ENCODE assay signal across 8 mouse cellular contexts in genomic region chr19:5662981-5663913, GRCm38 (mm10). TPM values are rescaled to one million over a fixed set of nuclear protein-coding genes. Genes with fewer than 3 reads are reported as not detected.
DNase-seq lines count a peak whose midpoint lies in the region; ATAC-seq and TF ChIP-seq lines count a peak whose summit lies in the region.

Gene Sipa1, minus strand, starts transcription at chr19:5663707.

- no peaks in the 10 kb centered on the region for H3K36me3 ChIP-seq in ES-Bruce4 (ENCODE audit: control insufficient read depth, insufficient read depth, low read length, poor library complexity, severe bottlenecking)
- peaks cover 39% of the 10 kb centered on the region for H3K36me3 ChIP-seq in forebrain, embryonic 12.5 days (replicated peaks)
- H3K36me3 ChIP-seq in heart, embryonic 16.5 days (ENCODE audit: control insufficient read depth, insufficient read depth): peaks cover 21% of the 10 kb centered on the region
- peaks cover 62% of the 10 kb centered on the region for H3K36me3 ChIP-seq in liver, embryonic 13.5 days
- H3K36me3 ChIP-seq in stomach, embryonic 15.5 days: peaks cover 33% of the 10 kb centered on the region

- peaks cover 2% of the 10 kb centered on the region for H3K4me1 ChIP-seq in ES-Bruce4 (ENCODE audit: control insufficient read depth, insufficient read depth, low read length)
- H3K4me1 ChIP-seq in forebrain, embryonic 12.5 days: peaks cover 19% of the 10 kb centered on the region
- H3K4me1 ChIP-seq in heart, embryonic 16.5 days (ENCODE audit: control insufficient read depth, insufficient read depth, low read length): peaks cover 14% of the 10 kb centered on the region
- peaks cover 79% of the 10 kb centered on the region for H3K4me1 ChIP-seq in liver, embryonic 13.5 days (replicated peaks)
- peaks cover 20% of the 10 kb centered on the region for H3K4me1 ChIP-seq in stomach, embryonic 15.5 days

- H3K4me2 ChIP-seq in forebrain, embryonic 12.5 days: peak within 1 kb of the TSS; percentile 54
- H3K4me2 ChIP-seq in heart, embryonic 16.5 days (ENCODE audit: low read depth, low read length): peak within 1 kb of the TSS; percentile 74
- peak within 1 kb of the TSS; percentile 93 for H3K4me2 ChIP-seq in liver, embryonic 13.5 days
- H3K4me2 ChIP-seq in stomach, embryonic 15.5 days: peak within 1 kb of the TSS; percentile 78

- H3K4me3 ChIP-seq in ES-Bruce4 (ENCODE audit: low read depth, low read length): peak within 1 kb of the TSS; percentile 71
- peak within 1 kb of the TSS; percentile 39 for H3K4me3 ChIP-seq in forebrain, embryonic 12.5 days (replicated peaks)
- H3K4me3 ChIP-seq in heart, embryonic 16.5 days (ENCODE audit: low read length): peak within 1 kb of the TSS; percentile 61
- H3K4me3 ChIP-seq in liver, embryonic 13.5 days (replicated peaks): peak within 1 kb of the TSS; percentile 85
- H3K4me3 ChIP-seq in stomach, embryonic 15.5 days (replicated peaks): peak within 1 kb of the TSS; percentile 62

- TF ChIP-seq CTCF in ES-Bruce4 (IDR thresholded peaks at IDR 0.05; ENCODE audit: low read depth, low read length): no peak

- TF ChIP-seq EP300 in ES-Bruce4 (IDR thresholded peaks at IDR 0.05; ENCODE audit: insufficient read depth, low read depth, low read length): no peak

- ATAC-seq in forebrain, embryonic 12.5 days (ENCODE audit: low FRiP score): peak; percentile 90
- ATAC-seq in heart, embryonic 16.5 days (replicated peaks; ENCODE audit: extremely low read depth, insufficient read depth, low FRiP score): peak; percentile 94
- peak; percentile 84 for ATAC-seq in liver, embryonic 13.5 days (ENCODE audit: low read depth)
- ATAC-seq in stomach, embryonic 15.5 days (ENCODE audit: insufficient read depth, low FRiP score, low read depth): peak; percentile 94

- no peaks in the 10 kb centered on the region for H3K27me3 ChIP-seq in ES-Bruce4 (ENCODE audit: control insufficient read depth, insufficient read depth, low read length, poor library complexity, severe bottlenecking)
- no peaks in the 10 kb centered on the region for H3K27me3 ChIP-seq in forebrain, embryonic 12.5 days
- H3K27me3 ChIP-seq in heart, embryonic 16.5 days (ENCODE audit: control insufficient read depth, insufficient read depth, low read length): no peaks in the 10 kb centered on the region
- H3K27me3 ChIP-seq in liver, embryonic 13.5 days: no peaks in the 10 kb centered on the region
- no peaks in the 10 kb centered on the region for H3K27me3 ChIP-seq in stomach, embryonic 15.5 days (replicated peaks)

- H3K9ac ChIP-seq in ES-Bruce4 (ENCODE audit: low read depth, poor library complexity, severe bottlenecking): peak within 1 kb of the TSS; percentile 10
- H3K9ac ChIP-seq in forebrain, embryonic 12.5 days: peak within 1 kb of the TSS; percentile 56
- H3K9ac ChIP-seq in heart, embryonic 16.5 days (ENCODE audit: low read length): peak within 1 kb of the TSS; percentile 74
- H3K9ac ChIP-seq in liver, embryonic 13.5 days: peak within 1 kb of the TSS; percentile 92
- H3K9ac ChIP-seq in stomach, embryonic 15.5 days: peak within 1 kb of the TSS; percentile 54

- DNase-seq in c-Kit-positive CD71-positive TER-119-positive erythroid progenitor cells, embryonic 14.5 days (ENCODE audit: low spot score): peak; percentile 95
- DNase-seq in kidney, postnatal 25 days: peak; percentile 94 to 96
- peak; percentile 97 for DNase-seq in liver, embryonic 13.5 days
- DNase-seq in natural killer cell, adult 2 months (ENCODE audit: low spot score in 2 of 2): peak; percentile 86

- no peak within 1 kb of the TSS for H3K27ac ChIP-seq in ES-Bruce4 (ENCODE audit: insufficient read depth, low read length)
- peak within 1 kb of the TSS; percentile 42; the same call in 1 of the 2 replicates for H3K27ac ChIP-seq in forebrain, embryonic 12.5 days
- H3K27ac ChIP-seq in heart, embryonic 16.5 days (ENCODE audit: low read length): peak within 1 kb of the TSS; percentile 80
- peak within 1 kb of the TSS; percentile 99 for H3K27ac ChIP-seq in liver, embryonic 13.5 days
- H3K27ac ChIP-seq in stomach, embryonic 15.5 days: peak within 1 kb of the TSS; percentile 94

- 1% methylated on average over 32 of the region's 32 CpGs for WGBS in forebrain, embryonic 12.5 days
- WGBS in heart, embryonic 16.5 days: 2% methylated on average over 32 of the region's 32 CpGs
- under 1% methylated on average over 32 of the region's 32 CpGs for WGBS in liver, embryonic 13.5 days (ENCODE audit: insufficient replicate concordance)
- WGBS in stomach, embryonic 15.5 days: 1% methylated on average over 32 of the region's 32 CpGs

- peak; percentile 58 for TF ChIP-seq POLR2A in ES-Bruce4 (IDR thresholded peaks at IDR 0.05; ENCODE audit: insufficient read depth, low read length)

- H3K9me3 ChIP-seq in ES-Bruce4 (replicated peaks; ENCODE audit: control insufficient read depth, insufficient read depth, low read length, poor library complexity, severe bottlenecking): no peaks in the 10 kb centered on the region
- H3K9me3 ChIP-seq in forebrain, embryonic 12.5 days: no peaks in the 10 kb centered on the region
- H3K9me3 ChIP-seq in heart, embryonic 16.5 days (replicated peaks; ENCODE audit: control insufficient read depth, low read length): no peaks in the 10 kb centered on the region
- H3K9me3 ChIP-seq in liver, embryonic 13.5 days (replicated peaks): no peaks in the 10 kb centered on the region
- no peaks in the 10 kb centered on the region for H3K9me3 ChIP-seq in stomach, embryonic 15.5 days

RNA-seq across cellular contexts. Expression of gene Sipa1, which starts in this region (rescaled TPM):
- 13.7 and 19.1 TPM in 2 replicates for polyA plus RNA-seq in ES-Bruce4 (2011; ENCODE audit: insufficient read depth, insufficient read length, low read depth, missing spikeins)
- polyA plus RNA-seq in forebrain, embryonic 12.5 days (2016; fragmentation: Nextera tagmentation; extraction: Ambion mirVana): 16.3 and 16.8 TPM in 2 replicates
- 23.5 and 24.9 TPM in 2 replicates for polyA plus RNA-seq in heart, embryonic 16.5 days (2015; fragmentation: Nextera tagmentation; extraction: Ambion mirVana)
- polyA plus RNA-seq in liver, embryonic 13.5 days (2015; fragmentation: Nextera tagmentation; extraction: Ambion mirVana): 23.3 and 24.6 TPM in 2 replicates
- 28.7 and 28.8 TPM in 2 replicates for polyA plus RNA-seq in stomach, embryonic 15.5 days (2015; fragmentation: Nextera tagmentation; extraction: Ambion mirVana)

Comparison
In these comparisons a context has a peak if more than half of its experiments do, and no peak if none do; other contexts are left out.
1. H3K9ac ChIP-seq: peak in every context shown above with its lines; median percentile 92 in liver, embryonic 13.5 days; 74 in heart, embryonic 16.5 days; 56 in forebrain, embryonic 12.5 days; 54 in stomach, embryonic 15.5 days; 10 in ES-Bruce4.